Mouse (Mus musculus): ENCODE results near the gene Aldh1l2. TPM values are rescaled to one million over a fixed set of nuclear protein-coding genes. Genes with fewer than 3 reads are reported as not detected.

The Aldh1l2 gene
- total RNA-seq (2023), result not detected

DNA sequence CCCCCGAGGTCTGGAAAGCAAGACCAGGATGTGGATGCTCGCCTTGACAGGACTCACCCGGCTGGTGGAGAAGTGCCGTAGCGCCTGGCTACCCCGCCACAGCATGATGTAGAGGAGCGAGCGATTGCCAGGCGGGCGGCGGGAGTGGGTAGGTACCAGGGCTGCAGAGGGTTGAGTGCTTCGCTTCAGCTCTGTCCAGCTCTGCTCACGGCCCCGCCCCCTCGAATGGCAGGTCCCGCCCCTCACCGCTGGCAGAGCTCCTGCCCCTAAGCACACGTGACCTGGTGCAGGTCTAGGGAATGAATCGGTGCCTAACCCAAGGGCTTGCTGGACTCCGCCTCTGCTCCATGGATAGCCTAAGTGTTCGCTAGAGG is at the start of gene Aldh1l2:
Aldh1l2 (minus strand) TSS at position 231 of the 374 bp plus-strand sequence.

DNA sequence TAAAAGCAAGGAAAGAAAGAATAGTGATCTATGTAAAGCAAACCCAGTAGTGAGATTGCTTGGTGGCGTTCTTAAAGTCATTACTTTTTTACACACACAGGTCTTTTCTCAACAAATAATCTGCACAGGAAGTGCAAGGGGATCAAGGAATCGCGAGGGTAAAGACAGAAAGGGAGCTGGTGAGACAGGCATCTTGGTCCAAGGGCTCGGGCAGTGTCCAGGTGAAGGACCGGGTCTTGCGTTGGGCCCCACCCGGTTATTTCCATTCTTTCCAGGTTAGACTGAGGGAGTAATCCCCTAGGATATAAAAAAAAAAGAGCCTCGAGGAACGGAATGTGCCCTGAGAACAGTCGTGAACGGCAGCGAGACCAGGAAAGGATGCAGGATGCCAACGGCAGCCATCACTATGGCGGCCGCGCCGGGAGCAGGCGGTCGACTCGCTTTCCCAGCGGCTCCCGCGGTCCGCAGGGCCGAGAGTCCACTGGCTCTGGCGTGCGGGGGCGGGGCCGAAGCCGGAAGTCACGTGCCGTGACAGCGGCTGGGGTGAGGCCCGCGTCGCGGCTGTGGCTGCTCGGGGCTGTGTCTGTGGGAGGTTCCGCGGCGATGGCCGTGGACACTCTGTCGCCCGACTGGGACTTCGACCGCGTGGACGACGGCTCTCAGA is 9.6 kb upstream of the Aldh1l2 start, which contains the start of gene Washc4:
Washc4 (plus strand) TSS at position 314 of the 664 bp plus-strand sequence.

Other genes starting within 250 kb of the Aldh1l2 start
- 1 to 10 TPM in 1 of 2 experiments, under 1 TPM in 1; 0.30 to 4.1 TPM for gene Slc41a2, start 196.3 kb downstream of the Aldh1l2 start, total RNA-seq (2023)
- gene D10Wsu102e, start 173.9 kb downstream of the Aldh1l2 start, total RNA-seq (2023), result 1 to 10 TPM; 2.8 to 3.1 TPM
- gene Washc4, start 9.6 kb upstream of the Aldh1l2 start, total RNA-seq (2023), result 10 to 100 TPM; 45.8 to 53.7 TPM
- gene Appl2, start 114.6 kb upstream of the Aldh1l2 start, total RNA-seq (2023), result 10 to 100 TPM; 95.3 to 99.4 TPM
- gene 1500009L16Rik, start 188.7 kb upstream of the Aldh1l2 start, total RNA-seq (2023), result 1 to 10 TPM in 1 of 2 experiments, under 1 TPM in 1; 0.65 to 1.7 TPM

Measured in T-cell, adult 66 days (primary cell).